Mouse (Mus musculus): ENCODE results near the gene Tmem270. TPM values are rescaled to one million over a fixed set of nuclear protein-coding genes. Genes with fewer than 3 reads are reported as not detected.

Tmem270 gene
- 2.6 TPM for polyA plus RNA-seq (2014; fragmentation: Illumina TruSeq; extraction: RNeasy Lipid Tissue Mini Kit (QIAGEN cat#74804); ENCODE audit: low read depth, low replicate concordance)

DNA sequence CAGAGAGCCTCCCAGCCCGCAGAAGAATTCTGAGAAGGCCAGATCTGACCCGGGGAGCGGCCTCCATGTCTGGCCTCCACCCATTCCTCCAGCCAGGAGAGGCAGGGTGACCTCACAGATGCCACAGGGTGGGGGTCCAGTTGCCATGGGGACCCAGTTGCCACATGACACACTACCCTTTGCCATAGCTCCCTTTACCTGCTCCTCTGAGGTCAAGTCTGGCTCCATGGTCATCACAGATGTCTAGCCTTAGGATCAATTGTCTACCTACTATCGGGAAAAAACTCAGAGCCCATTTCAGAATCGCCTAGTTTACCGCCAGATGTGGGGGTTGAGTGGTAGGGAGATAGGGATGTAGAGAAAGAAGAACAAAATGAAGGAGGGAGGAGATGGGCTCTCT lies at the start of gene Tmem270:
Gene Tmem270 (minus strand): TSS at position 101 of the 400 bp plus-strand sequence.

DNA sequence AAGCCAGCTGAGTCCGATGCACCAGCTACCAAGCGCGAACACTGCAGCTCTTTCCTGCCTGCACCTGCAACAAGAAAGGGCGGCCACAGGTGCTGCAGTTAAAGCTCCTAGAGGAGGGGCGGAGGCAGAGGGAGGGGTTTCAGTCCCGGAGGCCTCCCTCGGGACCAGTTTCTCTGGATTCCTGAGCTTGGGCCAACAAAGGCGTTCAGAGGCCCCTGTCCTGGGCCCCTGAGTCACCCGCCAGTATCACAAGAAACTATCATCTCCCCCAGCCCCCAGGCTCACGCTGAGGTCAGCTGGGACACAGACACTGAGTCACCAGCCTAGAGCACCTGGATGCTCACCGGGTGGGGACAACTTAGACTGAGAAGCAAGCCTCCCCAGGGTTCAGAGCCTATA lies 40.3 kb upstream of the Tmem270 start, which contains the start of gene Cldn4:
Gene Cldn4 (minus strand): TSS at position 78 of the 399 bp plus-strand sequence.

DNA sequence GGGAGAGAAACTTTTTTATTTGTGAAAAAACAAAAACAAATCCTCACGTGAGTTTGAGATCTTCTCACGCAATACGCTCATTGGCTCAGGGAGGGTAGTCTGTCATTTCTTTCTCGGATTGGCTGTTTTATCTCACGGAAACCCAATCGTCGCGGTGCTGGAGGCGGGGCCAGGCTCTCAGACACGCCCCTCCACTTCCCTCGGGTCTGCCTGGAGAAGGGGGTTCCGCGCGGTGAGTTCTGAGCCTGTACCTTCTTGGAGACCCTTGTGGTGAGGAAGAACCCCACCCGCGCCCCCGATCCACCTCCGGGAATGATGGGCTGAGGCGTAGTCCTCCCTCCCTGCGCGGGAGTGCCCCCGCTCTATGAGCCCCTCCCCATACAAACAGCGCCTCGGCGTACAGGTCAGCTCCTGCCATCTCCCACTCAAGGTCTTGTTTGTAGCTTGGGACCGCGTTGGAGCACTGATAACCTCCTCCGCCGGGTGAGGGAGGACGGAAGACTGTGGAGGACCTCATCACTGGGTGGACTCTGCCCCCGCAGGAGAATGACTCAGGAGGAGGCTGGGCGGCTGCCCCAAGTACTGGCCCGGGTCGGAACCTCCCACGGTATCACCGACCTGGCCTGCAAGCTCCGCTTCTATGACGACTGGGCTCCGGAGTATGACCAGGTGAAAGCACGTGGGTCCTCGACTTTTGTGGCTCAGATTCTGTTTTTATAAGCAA lies 25.8 kb upstream of the Tmem270 start, which contains the start of gene Mettl27:
Gene Mettl27 (plus strand): TSS at position 190 of the 724 bp plus-strand sequence.

DNA sequence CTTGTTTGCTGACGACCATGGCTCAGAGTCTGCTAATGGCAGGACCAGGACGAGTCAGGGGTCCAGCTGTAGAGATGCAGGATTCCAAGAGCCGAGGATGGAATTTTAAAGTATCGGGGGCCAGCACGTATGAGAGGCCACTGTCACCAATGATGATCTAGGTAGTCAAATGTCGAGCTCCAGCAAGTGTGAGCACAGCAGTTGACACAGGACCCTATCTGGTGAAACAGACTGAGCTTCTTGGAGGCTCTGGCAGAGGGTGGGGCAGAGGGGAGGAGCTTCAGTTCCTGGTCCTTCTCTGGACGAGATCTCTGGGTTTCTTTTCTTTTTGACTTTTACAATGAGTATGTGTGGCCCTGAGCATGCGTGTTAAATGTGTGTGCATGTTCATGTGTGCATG lies 8.8 kb upstream of the Tmem270 start, which contains the start of gene Cldn13:
Gene Cldn13 (minus strand): TSS at position 216 of the 400 bp plus-strand sequence.

Other genes starting within 250 kb of the Tmem270 start
- 8.1 TPM for gene Limk1, start 218.1 kb downstream of the Tmem270 start, polyA plus RNA-seq (2014; fragmentation: Illumina TruSeq; extraction: RNeasy Lipid Tissue Mini Kit (QIAGEN cat#74804); ENCODE audit: low read depth, low replicate concordance)
- 68.2 TPM for gene Eln, start 159.4 kb downstream of the Tmem270 start, polyA plus RNA-seq (2014; fragmentation: Illumina TruSeq; extraction: RNeasy Lipid Tissue Mini Kit (QIAGEN cat#74804); ENCODE audit: low read depth, low replicate concordance)
- gene Cldn13, start 8.8 kb upstream of the Tmem270 start, polyA plus RNA-seq (2014; fragmentation: Illumina TruSeq; extraction: RNeasy Lipid Tissue Mini Kit (QIAGEN cat#74804); ENCODE audit: low read depth, low replicate concordance): not detected
- gene Mettl27, start 25.6 kb upstream of the Tmem270 start, polyA plus RNA-seq (2014; fragmentation: Illumina TruSeq; extraction: RNeasy Lipid Tissue Mini Kit (QIAGEN cat#74804); ENCODE audit: low read depth, low replicate concordance): 47.4 TPM
- gene Cldn4, start 40.2 kb upstream of the Tmem270 start, polyA plus RNA-seq (2014; fragmentation: Illumina TruSeq; extraction: RNeasy Lipid Tissue Mini Kit (QIAGEN cat#74804); ENCODE audit: low read depth, low replicate concordance): 70.5 TPM
- 215 TPM for gene Cldn3, start 79.5 kb upstream of the Tmem270 start, polyA plus RNA-seq (2014; fragmentation: Illumina TruSeq; extraction: RNeasy Lipid Tissue Mini Kit (QIAGEN cat#74804); ENCODE audit: low read depth, low replicate concordance)
- 62.8 TPM for gene Abhd11, start 102.4 kb upstream of the Tmem270 start, polyA plus RNA-seq (2014; fragmentation: Illumina TruSeq; extraction: RNeasy Lipid Tissue Mini Kit (QIAGEN cat#74804); ENCODE audit: low read depth, low replicate concordance)
- 6.5 TPM for gene Stx1a, start 116.7 kb upstream of the Tmem270 start, polyA plus RNA-seq (2014; fragmentation: Illumina TruSeq; extraction: RNeasy Lipid Tissue Mini Kit (QIAGEN cat#74804); ENCODE audit: low read depth, low replicate concordance)
- gene Dnajc30, start 157.5 kb upstream of the Tmem270 start, polyA plus RNA-seq (2014; fragmentation: Illumina TruSeq; extraction: RNeasy Lipid Tissue Mini Kit (QIAGEN cat#74804); ENCODE audit: low read depth, low replicate concordance): 20.7 TPM
- 38.7 TPM for gene Bud23, start 158.2 kb upstream of the Tmem270 start, polyA plus RNA-seq (2014; fragmentation: Illumina TruSeq; extraction: RNeasy Lipid Tissue Mini Kit (QIAGEN cat#74804); ENCODE audit: low read depth, low replicate concordance)
- 9.1 TPM for gene Vps37d, start 171.5 kb upstream of the Tmem270 start, polyA plus RNA-seq (2014; fragmentation: Illumina TruSeq; extraction: RNeasy Lipid Tissue Mini Kit (QIAGEN cat#74804); ENCODE audit: low read depth, low replicate concordance)
- 57.7 TPM for gene Mlxipl, start 183.2 kb upstream of the Tmem270 start, polyA plus RNA-seq (2014; fragmentation: Illumina TruSeq; extraction: RNeasy Lipid Tissue Mini Kit (QIAGEN cat#74804); ENCODE audit: low read depth, low replicate concordance)
- 19.5 TPM for gene Tbl2, start 242.9 kb upstream of the Tmem270 start, polyA plus RNA-seq (2014; fragmentation: Illumina TruSeq; extraction: RNeasy Lipid Tissue Mini Kit (QIAGEN cat#74804); ENCODE audit: low read depth, low replicate concordance)